Mouse (Mus musculus) embryonic fibroblast, embryonic 13.5 days (primary cell): ENCODE measurements around the gene Hivep2.

Experiments
- CTCF ChIP-seq: IDR thresholded peaks from 2 replicates; pipeline ENCODE4 v1.5.1; 2011; ENCODE audit warnings: mild to moderate bottlenecking, control low read depth, low read length, moderate library complexity, borderline replicate concordance; ENCODE audit not compliant: insufficient read depth
- POLR2A ChIP-seq: IDR thresholded peaks from 2 replicates; pipeline ENCODE4 v1.6.1; 2011; ENCODE audit warnings: low read depth, mild to moderate bottlenecking, control low read depth, low read length, moderate library complexity

- TF ChIP-seq CTCF (no peak), POLR2A (no peak)
These were observed 89.0 kb downstream of the Hivep2 start for GRCm38 (mm10) chr10:14054860-14055259.
